Mouse (Mus musculus): Measurements from ENCODE around the gene Lamb1. TPM values are rescaled to one million over a fixed set of nuclear protein-coding genes. Genes with fewer than 3 reads are reported as not detected.

The Lamb1 gene
- polyA plus RNA-seq, 1 experiment from 2014 or later = 174 TPM

DNA sequence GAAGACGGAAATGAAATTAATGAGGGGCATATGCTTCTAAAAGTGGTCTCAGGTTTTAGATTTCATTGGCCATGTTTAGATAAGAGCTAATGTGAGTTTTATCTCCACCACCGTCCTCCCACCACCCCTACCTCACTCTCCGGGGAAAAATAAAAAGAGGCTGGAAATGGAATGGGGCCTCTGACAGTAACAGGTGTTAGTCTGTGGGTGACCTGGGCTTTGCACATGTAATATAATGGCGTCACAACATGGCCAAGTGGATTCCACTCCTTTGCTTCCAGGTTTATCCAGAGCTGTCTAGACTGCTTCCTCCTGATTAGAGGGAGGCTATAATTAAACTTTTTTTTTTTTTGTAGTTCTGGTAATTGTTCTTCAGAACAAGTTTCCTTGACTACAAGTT is 2.3 kb downstream of the Lamb1 start:
- peak overlapping the region; percentile 86 for H3K4me3 ChIP-seq (ENCODE audit: low read length)
- H3K9ac ChIP-seq (replicated peaks; ENCODE audit: low read length) = peak overlapping the region; percentile 94
- 11% methylated on average over 4 of the region's 4 CpGs for WGBS
- ATAC-seq (ENCODE audit: low FRiP score, low TSS enrichment) = no peak
- H3K27ac ChIP-seq (ENCODE audit: low read length) = peak overlapping the region; percentile 98; the same call in 1 of the 2 replicates
- H3K36me3 ChIP-seq (ENCODE audit: insufficient read depth, low read length) = peaks cover 30% of the 10 kb centered on the region
- H3K4me2 ChIP-seq (replicated peaks; ENCODE audit: low read depth, low read length) = peak overlapping the region; percentile 78
- no peaks in the 10 kb centered on the region for H3K9me3 ChIP-seq (ENCODE audit: low read length)
- no peaks in the 10 kb centered on the region for H3K27me3 ChIP-seq (ENCODE audit: insufficient read depth, low read length)
- H3K4me1 ChIP-seq (ENCODE audit: insufficient read depth, low read length) = peaks cover 77% of the 10 kb centered on the region

DNA sequence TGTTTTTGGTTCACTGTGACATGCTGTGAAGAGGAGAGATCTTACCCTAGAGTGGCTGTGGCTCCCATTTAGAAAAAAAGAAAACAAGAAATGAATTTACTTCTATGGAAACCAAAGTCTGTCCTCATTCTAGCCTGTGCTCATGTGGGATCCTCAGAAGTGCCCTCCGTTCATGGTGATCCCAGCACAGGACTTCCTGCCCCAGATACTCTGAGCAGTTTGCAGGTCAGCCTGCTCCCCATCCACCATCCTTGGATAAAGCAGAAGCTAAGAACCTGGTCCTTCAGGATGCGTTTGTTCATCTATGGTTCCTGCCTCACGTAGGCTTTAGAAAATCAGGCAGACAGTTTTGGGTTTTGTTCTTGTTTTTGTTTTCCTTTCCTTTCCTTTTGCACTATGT is 3.3 kb downstream of the Lamb1 start:
- Histone ChIP-seq H3K27ac (ENCODE audit: low read length) (peak overlapping the region; percentile 64; the same call in 1 of the 2 replicates), H3K9ac (replicated peaks; ENCODE audit: low read length) (peak overlapping the region; percentile 43), H3K4me1 (ENCODE audit: insufficient read depth, low read length) (peaks cover 74% of the 10 kb centered on the region), H3K36me3 (ENCODE audit: insufficient read depth, low read length) (peaks cover 40% of the 10 kb centered on the region), H3K4me3 (ENCODE audit: low read length) (peak overlapping the region; percentile 86), H3K4me2 (replicated peaks; ENCODE audit: low read depth, low read length) (peak overlapping the region; percentile 78), H3K27me3 (ENCODE audit: insufficient read depth, low read length) (no peaks in the 10 kb centered on the region), H3K9me3 (ENCODE audit: low read length) (no peaks in the 10 kb centered on the region)
- WGBS = 35% methylated on average over 3 of the region's 3 CpGs
- ATAC-seq (ENCODE audit: low FRiP score, low TSS enrichment) = no peak

DNA sequence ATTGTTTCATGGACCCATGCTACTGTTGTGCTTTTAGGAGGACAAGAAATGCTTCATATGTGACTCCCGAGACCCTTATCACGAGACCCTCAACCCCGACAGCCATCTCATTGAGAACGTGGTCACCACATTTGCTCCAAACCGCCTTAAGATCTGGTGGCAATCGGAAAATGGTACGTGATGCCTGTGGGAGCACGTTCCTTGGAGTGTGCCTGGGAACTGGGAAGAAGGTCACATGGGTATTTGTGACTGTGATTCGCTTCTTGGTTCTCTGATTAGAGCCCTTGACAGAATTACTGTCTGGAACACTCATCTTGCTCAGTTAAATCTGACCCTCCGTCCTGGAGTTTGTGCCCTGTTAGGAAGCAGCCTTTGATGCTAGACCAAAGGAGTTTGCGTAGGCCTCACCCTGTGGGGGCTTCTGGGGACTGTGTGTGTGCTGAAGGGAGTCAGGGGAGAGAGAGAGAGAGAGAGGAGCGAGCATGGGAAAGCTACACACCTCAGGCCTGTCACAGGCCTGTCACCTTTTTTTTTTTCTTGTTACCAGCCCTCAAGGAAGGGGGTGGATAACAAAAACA is 4.1 kb downstream of the Lamb1 start:
- no peaks in the 10 kb centered on the region for H3K27me3 ChIP-seq (ENCODE audit: insufficient read depth, low read length)
- 26% methylated on average over 12 of the region's 12 CpGs for WGBS
- peak overlapping the region; percentile 78 for H3K4me2 ChIP-seq (replicated peaks; ENCODE audit: low read depth, low read length)
- H3K27ac ChIP-seq (ENCODE audit: low read length) = peak overlapping the region; percentile 67
- ATAC-seq (ENCODE audit: low FRiP score, low TSS enrichment) = peak; percentile 78
- H3K4me3 ChIP-seq (ENCODE audit: low read length) = peak overlapping the region; percentile 29
- H3K9me3 ChIP-seq (ENCODE audit: low read length) = no peaks in the 10 kb centered on the region
- H3K36me3 ChIP-seq (ENCODE audit: insufficient read depth, low read length) = peaks cover 47% of the 10 kb centered on the region
- H3K4me1 ChIP-seq (ENCODE audit: insufficient read depth, low read length) = peaks cover 71% of the 10 kb centered on the region
- peak overlapping the region; percentile 39 for H3K9ac ChIP-seq (replicated peaks; ENCODE audit: low read length)

DNA sequence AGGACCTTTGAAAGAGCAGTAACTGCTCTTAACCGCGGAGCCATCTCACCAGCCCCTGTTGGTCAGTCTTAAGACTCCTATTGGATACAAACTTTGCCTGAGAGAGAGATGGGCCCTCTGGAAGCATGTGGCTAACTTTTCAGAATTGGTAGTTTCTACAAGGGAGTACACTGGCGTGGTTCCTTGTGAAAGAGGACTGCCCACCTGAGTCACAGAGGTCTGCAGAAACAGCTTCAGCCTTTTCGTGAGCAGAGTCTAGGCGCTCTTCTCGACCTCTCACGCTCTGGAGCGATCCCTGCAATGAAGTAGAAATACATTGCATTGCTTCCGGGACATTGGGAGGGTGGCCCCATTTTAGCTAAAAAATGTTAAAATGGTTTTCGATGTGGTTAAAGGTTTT is 5.3 kb downstream of the Lamb1 start:
- WGBS = 77% methylated on average over 10 of the region's 10 CpGs

DNA sequence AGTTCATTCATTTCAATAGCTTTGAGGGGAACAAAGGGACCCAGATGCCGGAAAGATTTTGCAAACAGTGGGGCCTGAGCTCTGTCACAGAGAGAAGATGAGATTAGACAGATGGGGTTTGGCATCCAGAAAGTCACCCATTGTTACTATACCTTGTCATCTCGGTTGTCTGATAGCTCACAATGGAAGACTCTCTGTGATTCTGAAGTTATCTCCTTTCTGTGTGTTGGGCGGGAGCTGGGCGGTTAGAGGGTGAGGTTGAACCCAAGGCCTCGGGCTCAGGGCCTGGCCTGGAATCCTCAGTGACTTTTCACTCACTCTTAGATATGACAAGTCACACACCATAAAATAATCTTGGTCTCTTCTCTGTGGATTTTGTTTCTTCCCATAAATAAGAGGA is 5.7 kb downstream of the Lamb1 start:
- H3K4me1 ChIP-seq (ENCODE audit: insufficient read depth, low read length) = peaks cover 67% of the 10 kb centered on the region
- 52% methylated on average over 5 of the region's 5 CpGs for WGBS
- peak overlapping the region; percentile 29 for H3K4me3 ChIP-seq (ENCODE audit: low read length)
- no peak for ATAC-seq (ENCODE audit: low FRiP score, low TSS enrichment)
- peak overlapping the region; percentile 50 for H3K4me2 ChIP-seq (replicated peaks; ENCODE audit: low read depth, low read length)
- peak overlapping the region; percentile 92 for H3K27ac ChIP-seq (ENCODE audit: low read length)
- H3K27me3 ChIP-seq (ENCODE audit: insufficient read depth, low read length) = no peaks in the 10 kb centered on the region
- H3K9me3 ChIP-seq (ENCODE audit: low read length) = no peaks in the 10 kb centered on the region
- peak overlapping the region; percentile 47 for H3K9ac ChIP-seq (replicated peaks; ENCODE audit: low read length)
- peaks cover 64% of the 10 kb centered on the region for H3K36me3 ChIP-seq (ENCODE audit: insufficient read depth, low read length)

More for the DNA sequence above, 5.3 kb downstream of the Lamb1 start:
- Histone ChIP-seq H3K4me2 (replicated peaks; ENCODE audit: low read depth, low read length) (peak overlapping the region; percentile 50), H3K9ac (replicated peaks; ENCODE audit: low read length) (no peak overlapping the region; the same call in 1 of the 2 replicates), H3K27ac (ENCODE audit: low read length) (peak overlapping the region; percentile 92), H3K36me3 (ENCODE audit: insufficient read depth, low read length) (peaks cover 60% of the 10 kb centered on the region), H3K4me3 (ENCODE audit: low read length) (peak overlapping the region; percentile 29), H3K9me3 (ENCODE audit: low read length) (no peaks in the 10 kb centered on the region), H3K4me1 (ENCODE audit: insufficient read depth, low read length) (peaks cover 67% of the 10 kb centered on the region), H3K27me3 (ENCODE audit: insufficient read depth, low read length) (no peaks in the 10 kb centered on the region)
- ATAC-seq (ENCODE audit: low FRiP score, low TSS enrichment) = no peak

DNA sequence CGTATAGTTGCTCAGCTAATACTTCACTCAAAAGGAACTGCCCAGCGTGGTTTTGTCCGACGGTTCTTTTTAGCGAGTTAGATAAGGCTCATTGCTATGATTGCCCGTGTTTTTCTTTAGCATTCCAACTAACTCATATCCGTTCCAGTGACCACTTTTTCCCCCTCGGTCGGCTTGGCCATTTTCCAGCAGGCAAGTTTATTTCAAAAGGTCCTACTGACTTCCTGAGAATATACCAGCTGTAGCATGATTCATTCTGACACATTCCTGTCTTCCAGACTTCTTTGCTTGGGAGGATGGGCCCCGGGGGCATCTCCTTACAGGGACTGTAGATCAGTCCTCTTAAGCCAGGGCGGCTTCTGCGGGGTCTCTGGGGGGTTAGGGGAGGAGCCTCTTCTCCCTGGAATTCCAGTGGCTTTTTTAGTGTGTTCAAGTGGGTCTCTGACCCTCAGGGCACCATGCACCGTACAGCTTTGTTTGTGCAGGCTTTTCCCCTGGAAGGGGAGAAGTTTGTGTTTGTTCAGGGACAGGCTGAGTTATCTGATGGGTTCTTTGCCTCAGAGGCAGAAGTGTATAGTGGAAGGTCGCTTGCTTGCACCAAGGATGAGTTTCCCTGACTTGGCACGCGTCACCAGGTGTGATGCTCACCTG is 6.5 kb downstream of the Lamb1 start:
- H3K36me3 ChIP-seq (ENCODE audit: insufficient read depth, low read length) = peaks cover 71% of the 10 kb centered on the region
- H3K9ac ChIP-seq (replicated peaks; ENCODE audit: low read length) = peak overlapping the region; percentile 47
- WGBS = 8% methylated on average over 16 of the region's 16 CpGs
- no peaks in the 10 kb centered on the region for H3K9me3 ChIP-seq (ENCODE audit: low read length)
- H3K4me2 ChIP-seq (replicated peaks; ENCODE audit: low read depth, low read length) = peak overlapping the region; percentile 50
- H3K4me1 ChIP-seq (ENCODE audit: insufficient read depth, low read length) = peaks cover 67% of the 10 kb centered on the region
- no peaks in the 10 kb centered on the region for H3K27me3 ChIP-seq (ENCODE audit: insufficient read depth, low read length)
- H3K27ac ChIP-seq (ENCODE audit: low read length) = peak overlapping the region; percentile 92
- peak; percentile 63 for ATAC-seq (ENCODE audit: low FRiP score, low TSS enrichment)
- peak overlapping the region; percentile 29 for H3K4me3 ChIP-seq (ENCODE audit: low read length)

DNA sequence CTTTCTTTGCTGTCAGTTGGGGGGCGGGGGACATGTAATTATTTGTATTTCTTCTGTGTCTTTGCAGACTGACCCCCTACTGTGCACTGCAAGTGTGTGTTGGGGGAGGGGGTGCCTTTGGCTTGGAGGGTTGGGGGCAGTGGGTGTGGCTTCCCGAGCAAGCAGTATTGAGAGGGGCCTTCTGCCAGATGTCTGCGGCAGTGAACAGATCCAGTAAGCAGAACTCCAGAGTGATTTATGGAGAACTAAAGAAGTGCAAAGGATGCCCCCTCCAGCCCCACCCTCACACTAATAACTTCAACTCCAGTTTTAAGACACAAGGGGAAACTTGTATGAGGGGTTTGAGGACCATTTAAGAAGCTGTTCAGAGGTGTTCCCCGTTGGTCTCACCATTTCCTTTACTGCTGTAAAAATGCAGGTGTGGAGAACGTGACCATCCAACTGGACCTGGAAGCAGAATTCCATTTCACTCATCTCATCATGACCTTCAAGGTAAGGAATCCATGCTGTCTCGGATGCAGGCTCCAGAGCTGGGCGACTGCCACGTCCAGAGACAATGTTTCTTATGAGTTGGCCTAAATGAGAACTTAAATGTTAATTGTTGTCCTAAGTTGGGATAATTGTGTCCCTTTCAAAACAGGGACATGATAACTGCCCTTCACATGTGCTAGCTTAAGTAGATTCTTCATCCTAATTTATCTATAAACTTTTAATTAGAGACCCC is 7.1 kb downstream of the Lamb1 start:
- Histone ChIP-seq H3K9ac (replicated peaks; ENCODE audit: low read length) (peak overlapping the region; percentile 47; the same call in 1 of the 2 replicates), H3K9me3 (ENCODE audit: low read length) (no peaks in the 10 kb centered on the region), H3K4me2 (replicated peaks; ENCODE audit: low read depth, low read length) (peak overlapping the region; percentile 50), H3K4me1 (ENCODE audit: insufficient read depth, low read length) (peaks cover 60% of the 10 kb centered on the region), H3K36me3 (ENCODE audit: insufficient read depth, low read length) (peaks cover 72% of the 10 kb centered on the region), H3K27ac (ENCODE audit: low read length) (peak overlapping the region; percentile 92), H3K27me3 (ENCODE audit: insufficient read depth, low read length) (no peaks in the 10 kb centered on the region), H3K4me3 (ENCODE audit: low read length) (peak overlapping the region; percentile 29; the same call in 1 of the 2 replicates)
- WGBS = 49% methylated on average over 8 of the region's 8 CpGs
- ATAC-seq (ENCODE audit: low FRiP score, low TSS enrichment) = peak; percentile 19

DNA sequence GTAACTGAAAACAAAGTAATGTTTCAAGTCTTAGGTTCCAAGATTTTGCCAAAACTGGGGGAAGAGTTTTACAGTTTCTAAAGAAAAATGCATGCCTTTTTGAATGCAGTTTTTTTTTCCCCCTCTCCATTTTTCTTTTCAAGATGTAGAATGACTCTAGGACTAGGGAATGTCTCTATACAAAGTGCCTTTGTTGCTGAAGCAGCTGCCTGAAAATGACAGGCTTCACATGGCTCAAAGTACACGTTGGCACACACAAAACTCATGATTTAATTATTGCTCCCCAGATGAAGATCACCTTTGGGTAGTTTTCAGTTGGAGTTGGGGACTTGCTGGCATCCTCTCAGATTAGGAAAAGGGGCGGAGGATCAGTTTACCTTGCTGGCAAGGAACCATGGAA is 7.8 kb downstream of the Lamb1 start:
- H3K4me2 ChIP-seq (replicated peaks; ENCODE audit: low read depth, low read length) = no peak overlapping the region
- H3K36me3 ChIP-seq (ENCODE audit: insufficient read depth, low read length) = peaks cover 73% of the 10 kb centered on the region
- H3K27ac ChIP-seq (ENCODE audit: low read length) = no peak overlapping the region
- ATAC-seq (ENCODE audit: low FRiP score, low TSS enrichment) = no peak
- no peak overlapping the region for H3K4me3 ChIP-seq (ENCODE audit: low read length)
- H3K4me1 ChIP-seq (ENCODE audit: insufficient read depth, low read length) = peaks cover 53% of the 10 kb centered on the region
- no peaks in the 10 kb centered on the region for H3K27me3 ChIP-seq (ENCODE audit: insufficient read depth, low read length)
- no peak overlapping the region for H3K9ac ChIP-seq (replicated peaks; ENCODE audit: low read length)
- H3K9me3 ChIP-seq (ENCODE audit: low read length) = no peaks in the 10 kb centered on the region
- 85% methylated on average over 2 of the region's 2 CpGs for WGBS

DNA sequence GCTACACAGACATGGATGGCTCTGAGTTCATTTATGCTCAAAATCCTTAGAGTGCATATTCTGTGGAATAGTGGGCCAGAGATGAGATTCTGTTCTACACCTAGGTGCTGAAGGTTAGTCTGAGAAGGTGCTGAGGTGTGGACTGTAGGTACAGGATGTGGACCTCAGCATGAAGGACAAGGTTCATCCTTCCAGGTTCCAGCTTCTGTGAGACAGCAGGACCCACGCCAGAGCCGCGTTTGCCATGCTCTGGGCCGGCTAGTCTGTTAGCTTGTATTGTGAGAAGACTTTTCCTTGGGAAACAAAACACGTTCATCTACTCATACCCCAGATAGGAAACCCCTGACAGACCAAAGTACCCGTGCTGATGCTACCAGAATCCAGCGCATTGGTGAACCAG is 8.6 kb downstream of the Lamb1 start:
- H3K4me3 ChIP-seq (ENCODE audit: low read length) = no peak overlapping the region
- ATAC-seq (ENCODE audit: low FRiP score, low TSS enrichment) = no peak
- H3K9me3 ChIP-seq (ENCODE audit: low read length) = no peaks in the 10 kb centered on the region
- no peak overlapping the region for H3K9ac ChIP-seq (replicated peaks; ENCODE audit: low read length)
- H3K4me1 ChIP-seq (ENCODE audit: insufficient read depth, low read length) = peaks cover 45% of the 10 kb centered on the region
- no peaks in the 10 kb centered on the region for H3K27me3 ChIP-seq (ENCODE audit: insufficient read depth, low read length)
- peaks cover 75% of the 10 kb centered on the region for H3K36me3 ChIP-seq (ENCODE audit: insufficient read depth, low read length)
- 92% methylated on average over 7 of the region's 7 CpGs for WGBS
- no peak overlapping the region for H3K27ac ChIP-seq (ENCODE audit: low read length)
- H3K4me2 ChIP-seq (replicated peaks; ENCODE audit: low read depth, low read length) = no peak overlapping the region
